Mouse (Mus musculus) heart, adult 9 months (tissue): ENCODE results near the gene Arhgap30.

Experiments used
- DNase-seq, 2 experiments: peaks; one replicate each; pipeline ENCODE4 v3.0.0; 2022; ENCODE audit warnings: low spot score in 2 of 2

Gene Arhgap30

DNA sequence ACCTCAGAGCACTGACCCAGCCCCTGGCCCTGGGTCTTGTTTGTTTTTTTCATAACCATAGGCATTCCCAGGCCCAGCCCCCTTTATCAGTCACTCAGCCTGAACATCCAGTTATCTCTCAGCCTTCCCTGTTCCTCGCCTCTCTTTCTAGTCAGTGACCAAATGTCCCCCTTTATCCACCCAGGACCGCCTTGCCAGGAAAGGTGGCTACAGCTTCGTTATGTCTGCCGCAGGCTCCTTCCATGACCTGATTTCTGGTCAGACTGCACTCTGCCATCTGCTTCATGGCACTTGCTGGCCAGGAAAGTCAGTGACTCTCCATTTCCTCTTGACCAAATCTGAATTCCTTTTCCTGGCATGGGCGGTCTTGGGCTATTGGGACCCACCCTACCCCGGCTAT lies 10.5 kb upstream of the Arhgap30 start:
- no peak for DNase-seq

DNA sequence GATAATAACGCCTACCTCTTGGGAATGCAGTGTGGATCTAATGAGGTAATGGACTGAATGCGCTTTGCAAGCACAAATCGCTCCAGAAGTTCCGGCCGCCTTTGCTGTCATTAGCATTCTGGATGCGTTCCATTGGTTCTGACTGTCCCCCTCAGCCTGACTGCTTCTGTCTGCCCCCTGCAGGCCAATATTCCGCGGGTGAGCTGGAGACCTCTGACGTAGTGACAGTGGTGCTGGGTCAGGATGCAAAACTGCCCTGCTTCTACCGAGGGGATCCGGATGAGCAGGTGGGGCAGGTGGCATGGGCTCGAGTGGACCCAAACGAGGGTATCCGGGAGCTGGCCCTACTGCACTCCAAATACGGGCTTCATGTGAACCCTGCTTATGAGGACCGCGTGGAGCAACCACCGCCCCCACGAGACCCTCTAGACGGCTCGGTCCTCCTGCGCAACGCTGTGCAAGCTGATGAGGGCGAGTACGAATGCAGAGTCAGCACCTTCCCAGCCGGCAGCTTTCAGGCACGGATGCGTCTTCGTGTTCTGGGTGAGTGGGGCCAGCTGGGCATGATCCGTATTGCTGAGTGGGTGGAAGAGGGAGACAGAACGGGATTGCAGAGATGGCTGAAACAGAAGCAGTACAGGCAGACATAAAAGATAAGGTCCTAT lies 8.7 kb upstream of the Arhgap30 start:
- DNase-seq = peak; percentile 75 to 78

DNA sequence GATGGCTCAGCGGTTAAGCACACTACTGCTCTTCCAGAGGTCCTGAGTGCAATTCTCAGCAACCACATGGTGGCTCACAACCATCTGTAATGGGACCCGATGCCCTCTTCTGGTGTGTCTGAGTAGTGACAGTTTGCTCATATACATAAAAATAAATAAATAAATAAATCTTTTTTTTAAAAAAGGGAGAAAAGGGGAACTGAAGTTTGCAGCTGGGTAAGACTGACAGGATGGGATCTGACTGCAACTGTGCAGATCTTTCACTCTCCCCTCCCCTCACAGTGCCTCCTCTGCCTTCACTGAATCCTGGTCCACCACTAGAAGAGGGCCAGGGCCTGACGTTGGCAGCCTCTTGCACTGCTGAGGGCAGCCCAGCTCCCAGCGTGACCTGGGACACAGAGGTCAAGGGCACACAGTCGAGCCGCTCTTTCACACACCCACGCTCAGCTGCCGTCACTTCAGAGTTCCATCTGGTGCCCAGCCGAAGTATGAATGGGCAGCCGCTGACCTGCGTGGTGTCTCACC lies 6.6 kb upstream of the Arhgap30 start:
- DNase-seq = no peak

DNA sequence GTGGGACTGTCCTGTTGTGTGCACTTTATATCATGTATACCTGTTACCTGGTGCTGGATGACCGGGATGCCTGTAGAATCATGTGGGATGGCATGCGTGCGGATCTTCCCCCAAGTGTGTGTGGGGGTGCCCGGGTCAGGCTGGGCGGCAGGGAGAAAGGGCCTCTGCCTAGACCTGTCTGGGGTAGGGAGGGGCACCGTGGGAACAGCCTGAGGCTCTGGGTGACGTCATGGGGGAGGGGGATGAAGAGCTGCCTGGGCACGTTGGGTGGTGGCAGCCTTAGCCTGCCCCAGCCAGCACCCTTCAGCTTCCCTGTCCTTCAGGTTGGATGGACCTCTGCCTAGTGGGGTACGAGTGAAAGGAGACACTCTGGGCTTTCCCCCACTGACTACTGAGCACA lies 4.4 kb upstream of the Arhgap30 start:
- no peak for DNase-seq

DNA sequence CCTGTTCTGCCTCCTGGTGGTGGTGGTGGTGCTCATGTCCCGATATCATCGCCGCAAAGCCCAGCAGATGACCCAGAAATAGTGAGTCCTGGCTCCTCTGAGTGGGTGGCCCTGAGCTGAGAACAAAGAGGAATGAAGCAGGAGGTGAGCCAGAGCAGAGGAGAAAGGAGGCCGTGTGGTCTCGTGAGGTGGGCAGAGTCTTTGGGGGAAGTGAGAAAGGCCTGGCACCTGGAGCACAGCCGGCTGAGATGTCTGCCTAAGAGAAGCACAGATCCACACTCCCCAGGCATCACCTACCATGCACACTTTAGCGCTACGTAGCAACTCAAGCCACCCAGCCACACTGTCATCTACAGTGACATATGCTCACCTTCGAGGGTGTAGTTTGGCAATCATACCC lies 3.6 kb upstream of the Arhgap30 start:
- DNase-seq = no peak

DNA sequence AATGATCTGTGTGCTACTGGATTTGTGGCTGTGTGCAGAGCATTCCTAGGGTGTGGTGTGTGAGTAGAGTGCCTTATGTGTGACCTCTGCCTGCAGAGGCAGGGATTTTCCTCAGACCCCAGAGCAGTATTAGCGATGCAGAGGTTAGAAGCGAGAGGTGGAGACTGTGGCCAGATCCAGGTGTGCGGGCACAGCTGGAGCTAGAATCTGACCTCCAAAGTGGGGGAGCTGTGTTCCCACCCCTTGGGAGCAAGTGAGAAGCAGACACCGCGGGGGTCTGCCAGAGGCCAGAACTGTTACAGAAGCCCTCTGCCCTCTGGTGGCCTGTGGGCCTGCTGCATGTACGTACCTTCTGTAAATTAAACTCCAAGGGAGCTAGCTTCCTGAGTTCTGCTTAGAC lies 1.7 kb upstream of the Arhgap30 start:
- no peak for DNase-seq

DNA sequence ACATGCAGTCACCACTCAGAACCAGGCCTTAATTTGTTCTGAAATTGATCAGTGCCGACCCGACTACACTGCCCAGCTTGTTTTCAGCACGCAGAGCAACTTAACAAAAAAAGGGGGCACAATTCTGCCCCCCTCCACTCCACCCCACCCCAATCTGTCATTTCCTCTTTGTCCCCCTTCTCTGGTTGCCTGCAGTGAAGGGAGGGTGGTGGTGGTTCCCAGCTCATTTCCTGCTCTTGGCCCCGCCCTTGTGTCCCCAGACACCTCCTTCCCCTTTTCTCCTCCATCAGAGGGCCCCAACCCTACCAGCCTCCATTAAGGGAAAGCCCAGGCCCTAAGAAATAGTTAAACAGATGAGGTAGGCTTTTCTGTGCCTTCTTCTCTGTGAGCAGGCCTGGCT lies 1.3 kb downstream of the Arhgap30 start:
- peak; percentile 34 to 62 for DNase-seq

DNA sequence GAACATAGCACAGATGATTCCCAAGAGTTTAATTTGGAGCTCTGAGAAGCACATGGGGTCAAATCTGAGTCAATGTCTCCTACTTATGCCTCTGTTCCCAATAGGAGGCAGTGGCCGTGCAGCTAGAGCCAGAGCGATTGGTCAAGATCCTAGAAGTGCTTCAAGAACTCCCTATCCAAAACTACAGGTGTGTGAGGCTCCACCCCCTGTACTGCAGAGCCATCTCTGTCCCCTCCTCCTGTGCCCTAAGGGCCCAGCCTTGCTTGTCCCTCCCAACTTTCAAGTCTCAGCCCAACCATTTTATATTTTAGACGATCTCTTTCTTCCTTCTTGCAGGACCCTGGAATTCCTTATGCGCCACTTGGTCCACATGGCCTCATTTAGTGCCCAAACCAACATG lies 13.1 kb downstream of the Arhgap30 start:
- DNase-seq = no peak

DNA sequence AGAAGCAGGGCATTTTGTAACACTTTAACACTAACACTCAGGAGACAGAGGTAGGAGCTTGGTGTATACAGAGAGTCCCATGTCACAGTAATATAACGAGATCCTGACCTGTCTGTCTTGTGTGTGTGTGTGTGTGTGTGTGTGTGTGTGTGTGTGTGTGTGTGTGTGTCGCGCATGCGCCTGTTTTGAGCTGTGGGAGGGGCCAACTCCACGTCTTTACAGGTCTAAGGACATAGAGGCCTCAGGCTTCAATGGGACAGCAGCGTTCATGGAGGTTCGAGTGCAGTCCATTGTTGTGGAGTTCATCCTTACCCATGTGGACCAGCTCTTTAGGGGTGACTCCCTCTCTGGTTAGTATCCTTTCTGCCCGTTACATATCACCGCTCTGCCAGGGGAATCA lies 14.2 kb downstream of the Arhgap30 start:
- DNase-seq = no peak

DNA sequence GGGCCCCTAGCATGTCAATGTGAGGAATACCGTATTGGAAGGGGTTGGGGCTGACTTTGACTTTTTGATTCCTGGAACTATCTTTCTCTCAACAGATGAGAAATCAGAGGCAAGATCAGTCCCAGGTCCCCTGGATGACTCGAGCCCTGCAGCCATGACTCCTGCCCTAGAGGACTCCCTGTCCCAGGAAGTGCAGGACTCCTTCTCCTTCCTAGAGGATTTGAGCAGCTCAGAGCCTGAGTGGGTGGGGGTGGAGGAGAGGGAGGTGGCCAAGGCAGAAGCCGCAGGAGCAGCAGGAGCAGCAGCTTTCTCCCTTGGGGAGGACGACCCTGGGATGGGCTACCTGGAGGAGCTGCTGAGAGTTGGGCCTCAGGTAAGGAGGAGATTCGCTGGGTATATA lies 18.5 kb downstream of the Arhgap30 start:
- no peak for DNase-seq

DNA sequence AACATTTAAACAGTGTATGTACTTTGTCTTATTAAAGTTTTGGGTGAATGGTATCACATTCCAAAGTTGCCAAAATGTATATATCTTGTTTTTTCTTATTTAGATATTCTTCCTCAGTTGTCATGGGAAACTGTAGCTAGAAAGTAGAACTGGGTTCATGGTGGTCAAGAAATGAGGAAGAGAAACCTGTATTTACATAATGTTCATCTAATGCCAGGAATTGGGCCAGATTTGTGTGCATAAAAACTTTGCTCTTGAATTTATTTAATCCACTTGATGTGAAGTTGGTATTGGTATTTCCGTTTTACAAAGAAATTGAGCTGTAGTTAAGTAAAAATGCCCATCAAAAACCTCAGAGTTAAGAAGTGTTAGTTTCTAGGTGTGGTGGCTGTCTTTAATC lies 21.5 kb downstream of the Arhgap30 start:
- DNase-seq = no peak

DNA sequence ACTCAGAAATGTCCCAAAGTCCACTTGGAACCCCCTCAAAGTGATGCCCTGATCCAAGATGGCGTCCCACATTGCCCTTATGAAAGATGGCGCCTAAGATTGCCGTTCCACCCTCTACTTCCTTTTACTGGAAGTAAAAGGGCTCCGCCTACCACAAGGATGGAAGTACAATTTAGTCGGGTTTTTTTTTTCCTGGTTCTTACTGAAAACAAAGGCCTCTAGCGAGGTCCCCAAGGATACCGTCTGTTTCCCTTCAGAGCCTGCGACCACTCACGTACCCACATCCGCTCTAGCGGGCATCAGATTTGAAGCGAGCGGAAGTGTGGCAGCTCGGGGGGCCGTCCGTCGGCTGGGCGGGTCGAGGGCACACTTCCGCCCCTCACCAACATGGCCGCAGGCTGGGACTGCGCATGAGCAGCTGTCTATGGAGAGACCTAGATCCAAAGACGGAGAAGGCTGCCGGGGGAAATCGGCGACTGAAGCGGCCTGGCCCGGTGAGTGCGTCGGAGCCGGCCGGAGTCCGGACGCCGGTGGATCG lies 22.3 kb downstream of the Arhgap30 start, which contains the start of gene Usf1:
Gene Usf1 (plus strand): TSS at position 367 of the 538 bp plus-strand sequence.
- DNase-seq = peak; percentile 94 to 95

DNA sequence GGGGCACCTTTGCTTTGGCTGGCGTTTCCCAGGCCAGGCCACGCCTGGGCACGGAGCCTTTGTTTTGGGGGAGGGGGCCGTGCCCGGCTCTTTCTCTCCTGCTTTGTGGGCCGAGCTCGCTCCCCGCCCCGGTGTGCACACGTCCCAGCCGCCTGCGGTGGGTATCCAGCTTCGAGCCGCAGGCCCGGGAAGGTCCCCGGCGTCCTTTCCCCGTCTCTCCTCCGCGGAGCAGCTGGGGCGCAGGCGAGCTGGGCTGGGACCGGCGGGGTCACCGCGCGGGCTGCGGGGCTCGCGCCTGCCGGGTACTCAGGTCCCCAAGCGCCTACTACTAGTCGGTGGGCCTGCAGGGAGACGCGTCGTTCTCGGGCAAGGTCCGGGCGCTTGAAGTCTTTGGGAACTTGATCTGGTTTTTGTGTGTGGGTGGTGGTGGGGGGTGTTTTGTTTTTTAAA lies 22.8 kb downstream of the Arhgap30 start:
- no peak for DNase-seq

DNA sequence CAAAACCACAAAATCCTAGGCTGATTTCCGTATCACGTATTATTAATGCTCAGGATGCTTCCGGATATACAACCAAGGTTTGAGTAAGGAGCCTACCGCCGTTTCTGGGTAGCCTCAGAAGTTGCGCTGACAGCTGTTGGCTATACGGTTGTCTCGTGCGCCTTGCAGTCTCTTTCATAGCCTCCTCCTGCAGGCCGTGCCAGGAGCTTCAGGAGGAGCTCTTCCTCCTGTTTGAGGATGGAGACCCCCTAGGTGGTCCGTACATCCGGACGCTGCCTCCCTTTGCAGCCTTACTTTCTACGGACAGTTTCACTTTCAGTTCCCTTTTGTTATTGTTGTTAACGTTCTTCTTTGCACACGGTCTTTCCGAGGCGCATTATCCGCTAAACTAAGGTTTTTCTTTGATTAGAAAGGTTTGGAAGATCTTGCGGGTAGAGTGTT lies 23.3 kb downstream of the Arhgap30 start:
- peak; percentile 39 to 48 for DNase-seq

DNA sequence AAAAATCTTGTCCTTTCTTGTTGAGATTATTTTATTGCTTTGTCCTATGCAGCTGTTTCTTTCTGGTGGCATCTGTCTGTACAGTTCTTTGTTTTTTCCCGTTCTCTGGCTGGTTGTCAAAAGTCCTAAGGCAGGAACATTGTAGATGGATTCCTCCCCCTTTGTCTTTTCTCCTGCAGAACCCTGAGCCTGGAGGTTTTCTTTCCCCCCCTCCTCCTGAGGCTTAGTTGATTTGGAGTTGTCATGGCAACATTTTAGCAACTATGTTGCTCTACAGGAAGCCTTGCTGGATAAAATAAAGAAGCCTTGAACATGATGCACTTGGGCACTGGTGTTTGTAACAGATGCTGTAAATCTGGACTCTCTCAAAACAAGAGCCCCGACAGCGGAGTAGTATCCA lies 23.7 kb downstream of the Arhgap30 start:
- DNase-seq = peak; percentile 26 to 39

DNA sequence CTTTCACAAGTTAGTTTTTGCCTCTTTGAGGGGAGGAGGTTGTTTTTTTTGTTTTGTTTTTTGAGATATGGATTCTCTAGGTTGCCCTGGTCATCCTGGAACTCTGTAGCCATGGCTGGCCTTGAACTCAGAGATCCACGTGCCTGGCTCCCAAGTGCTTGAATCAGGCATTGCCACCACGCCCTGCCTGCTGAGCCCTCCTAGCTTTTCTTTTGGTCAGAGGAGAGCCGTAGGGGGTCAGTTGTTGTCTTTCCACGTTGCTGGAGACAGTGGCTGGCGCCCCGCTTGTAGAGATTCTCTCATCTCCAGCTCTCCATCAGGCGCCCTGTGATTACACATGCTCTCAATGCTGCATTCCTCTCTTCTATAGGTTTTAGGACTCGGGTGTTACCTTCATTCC lies 24.9 kb downstream of the Arhgap30 start:
- no peak for DNase-seq

DNA sequence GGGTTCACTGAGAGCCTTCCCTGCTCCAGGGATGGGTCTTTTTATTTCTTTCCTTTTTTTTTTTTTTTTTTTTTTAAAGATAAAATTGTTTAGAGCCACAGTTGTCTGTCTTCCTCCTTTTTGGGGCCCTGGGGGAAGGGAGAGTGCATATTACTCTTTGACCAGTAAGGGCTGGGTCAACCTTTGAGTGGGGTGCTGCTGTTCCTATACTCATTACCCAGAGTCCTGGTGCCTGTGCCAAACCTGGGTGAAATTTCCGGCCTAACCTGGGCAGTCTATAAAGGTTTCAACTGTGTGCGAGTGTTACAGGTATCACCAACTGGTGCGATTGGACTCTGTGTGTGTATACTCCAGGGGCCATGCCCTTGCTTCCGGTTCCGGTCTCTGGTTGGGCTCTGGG lies 29.9 kb downstream of the Arhgap30 start, which contains the start of gene Tstd1:
Gene Tstd1 (plus strand): TSS at position 213 of the 400 bp plus-strand sequence.
- DNase-seq = no peak

DNA sequence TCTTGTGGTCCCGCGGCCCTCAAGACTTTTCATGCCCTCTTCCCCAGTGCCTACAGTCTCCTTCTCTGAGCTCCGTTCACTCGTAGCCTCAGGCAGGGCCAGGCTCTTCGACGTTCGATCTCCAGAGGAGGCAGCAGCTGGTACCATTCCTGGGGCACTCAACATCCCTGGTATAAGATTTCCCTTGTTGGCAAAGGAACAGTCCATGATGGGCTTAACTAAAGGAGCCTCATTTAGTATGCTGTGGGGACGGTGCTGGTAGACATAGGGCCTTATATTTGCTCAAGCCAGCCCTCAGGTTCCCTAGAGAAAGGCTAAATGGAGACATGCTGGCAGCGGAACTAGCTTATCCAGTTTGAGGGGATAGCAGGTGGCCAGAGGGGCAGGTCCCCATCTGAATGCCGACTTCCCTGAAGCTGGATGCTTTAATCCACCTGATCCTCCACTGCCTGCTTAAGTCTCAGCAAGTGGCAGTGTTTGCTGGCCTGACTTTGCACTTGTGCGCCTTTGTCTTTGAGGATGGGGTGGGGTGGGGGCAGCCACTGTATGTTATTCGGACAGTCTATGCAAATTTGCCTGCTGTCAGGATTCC lies 30.6 kb downstream of the Arhgap30 start:
- DNase-seq = no peak

DNA sequence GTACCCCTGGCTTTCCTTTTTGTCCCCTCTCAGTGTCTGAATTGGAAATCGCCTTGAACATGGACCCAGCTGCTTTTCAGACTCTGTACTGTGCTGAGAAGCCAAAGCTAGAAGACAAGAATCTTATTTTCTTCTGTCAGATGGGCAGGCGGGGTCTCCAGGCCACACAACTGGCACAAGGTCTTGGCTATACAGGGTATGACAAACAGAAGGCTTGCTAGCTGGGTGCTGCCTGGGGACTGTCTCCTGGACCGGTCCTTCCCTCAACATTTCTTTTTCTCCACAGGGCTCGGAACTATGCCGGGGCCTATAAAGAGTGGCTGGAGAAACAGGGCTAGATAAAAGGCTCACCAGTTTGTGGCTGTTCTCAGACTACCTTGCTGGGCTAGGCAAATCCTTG lies 31.2 kb downstream of the Arhgap30 start:
- no peak for DNase-seq

DNA sequence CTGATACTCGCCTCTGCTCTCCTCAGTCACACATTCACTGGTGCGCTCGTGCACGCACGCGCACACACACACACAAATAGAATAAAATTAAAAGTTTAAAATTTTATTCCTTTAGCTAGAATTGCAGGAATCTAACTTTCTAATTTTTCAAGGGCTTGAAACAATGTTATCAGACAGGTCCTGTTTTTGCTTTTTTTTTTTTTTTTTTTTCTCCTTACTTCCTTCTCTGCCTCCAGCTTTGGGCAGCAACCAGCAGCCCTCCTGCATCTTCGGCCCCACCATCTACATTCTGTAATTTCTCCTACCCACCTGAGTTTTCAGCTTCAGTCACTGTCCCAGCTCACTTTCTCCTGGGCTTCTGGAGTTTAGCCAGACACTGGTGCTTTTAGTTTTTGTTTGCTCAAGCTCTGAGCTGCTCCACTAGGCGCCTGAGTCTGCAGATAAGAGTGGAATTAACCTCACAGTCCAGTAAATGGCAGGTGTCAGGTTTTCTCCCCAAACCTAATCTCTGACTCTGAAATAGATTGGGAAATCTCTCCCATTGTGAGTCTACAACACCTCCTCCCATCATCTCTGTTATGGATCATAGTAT lies 33.8 kb downstream of the Arhgap30 start:
- no peak for DNase-seq

DNA sequence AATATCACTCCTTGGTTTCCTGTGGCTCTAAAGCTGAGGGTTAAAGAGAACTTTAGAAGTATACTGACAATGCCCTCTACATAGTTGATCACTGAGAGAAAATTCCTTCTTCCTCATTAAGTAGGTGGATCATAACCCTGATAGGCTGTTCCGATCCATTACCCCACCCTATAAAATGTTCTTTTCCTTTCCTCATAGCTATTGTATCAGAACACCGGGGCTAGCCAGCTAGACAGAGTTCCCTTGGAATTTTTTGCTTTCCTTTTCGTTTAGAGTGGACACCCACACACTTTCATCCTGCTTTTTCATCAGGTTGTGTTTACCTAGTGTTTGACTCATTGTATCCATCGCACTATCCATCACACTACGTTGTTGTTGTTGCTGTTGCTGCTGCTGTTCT lies 35.9 kb downstream of the Arhgap30 start:
- DNase-seq = no peak

DNA sequence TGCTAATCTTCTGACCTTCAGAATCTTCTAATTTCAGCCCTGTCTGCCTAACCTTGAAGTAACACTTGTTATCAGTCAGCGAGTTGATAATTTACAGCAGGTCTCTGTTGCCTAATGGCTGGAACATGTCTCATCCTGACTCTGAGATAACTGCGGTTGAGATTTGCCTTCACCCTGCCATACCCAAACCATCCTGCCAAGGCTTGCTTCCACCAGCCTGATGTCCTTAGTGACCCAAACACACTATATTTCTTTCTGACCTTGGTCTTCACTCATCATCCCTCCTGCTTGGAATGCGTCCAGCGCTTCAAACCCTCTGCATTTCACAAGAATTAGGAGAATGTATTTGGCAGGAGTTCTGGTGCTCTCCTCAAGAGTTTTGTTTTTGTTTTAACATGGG lies 36.4 kb downstream of the Arhgap30 start:
- DNase-seq = peak in 1 of 2 experiments; percentile 31

DNA sequence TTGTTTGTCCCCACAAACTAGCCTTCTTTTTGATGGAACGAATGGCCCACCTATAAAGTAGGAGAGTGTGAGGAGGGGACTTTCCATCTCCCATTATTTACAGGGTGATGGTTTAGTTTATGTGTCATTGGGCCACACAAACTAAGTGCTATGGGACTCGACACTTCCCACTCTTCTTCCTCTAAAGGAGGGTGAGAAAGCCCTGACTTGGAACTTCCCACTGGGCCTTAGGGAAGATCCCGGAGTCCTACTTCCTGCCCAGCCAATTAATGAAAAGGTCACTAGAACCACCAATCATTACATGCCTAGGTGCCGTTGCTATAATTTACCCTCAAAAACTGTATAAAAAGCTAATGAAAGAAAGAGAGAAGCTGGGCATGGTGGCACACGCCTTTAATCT lies 43.4 kb downstream of the Arhgap30 start:
- DNase-seq = no peak
